Mouse (Mus musculus) liver, embryonic 14.5 days (tissue): Measurements from ENCODE around the gene Espl1. TPM values are rescaled to one million over a fixed set of nuclear protein-coding genes. Genes with fewer than 3 reads are reported as not detected.
A peak's percentile ranks its signal among the peaks of the same experiment; 100 is the strongest.

Experiments
- ATAC-seq: fragments of 200-750 bp; cut with Nextera tagmentation; 2 replicates; pipeline ENCODE4 v1.8.0; 2017; ENCODE audit warnings: moderate number of reproducible peaks, mild to moderate bottlenecking, moderate library complexity; ENCODE audit not compliant: insufficient read depth
- DNase-seq, 3 experiments: peaks; one replicate each; pipeline ENCODE4 v3.0.0-alpha.2; 2012 to 2013; ENCODE audit warnings: low read depth in 3 of 3, low spot score in 3 of 3
- H3K27ac ChIP-seq: fragments of 300-500 bp; sonication (generic); 2 replicates; pipeline ENCODE4 v1.5.1; 2014; ENCODE audit warnings: moderate library complexity, mild to moderate bottlenecking, control low read depth, inconsistent platforms
- H3K27me3 ChIP-seq: fragments of 300-500 bp; sonication (generic); 2 replicates; pipeline ENCODE4 v1.6.1; 2014; ENCODE audit warnings: mild to moderate bottlenecking, low read length, moderate library complexity; ENCODE audit not compliant: control insufficient read depth, insufficient read depth
- H3K36me3 ChIP-seq: fragments of 300-500 bp; sonication (generic); replicated peaks from 2 replicates; pipeline ENCODE4 v1.6.1; 2014; ENCODE audit warnings: low read depth; ENCODE audit not compliant: control insufficient read depth, insufficient read depth
- H3K4me1 ChIP-seq, 2 experiments: fragments of 200-500 bp in 1 of 2; fragments of 300-500 bp in 1 of 2; sonication (generic) in 1 of 2; replicated peaks; 2 replicates each; pipeline ENCODE4 v1.6.1; 2012 to 2014; ENCODE audit warnings: antibody characterized with exemption in 1 of 2, inconsistent platforms in 1 of 2, low read length in 1 of 2; ENCODE audit not compliant: control insufficient read depth in 2 of 2, insufficient read depth in 2 of 2
- H3K4me2 ChIP-seq: fragments of 300-500 bp; sonication (generic); 2 replicates; pipeline ENCODE4 v1.6.1; 2014; ENCODE audit warnings: low read depth, mild to moderate bottlenecking, control low read depth, moderate library complexity
- H3K4me3 ChIP-seq, 2 experiments: fragments of 200-500 bp in 1 of 2; fragments of 300-500 bp in 1 of 2; sonication (generic) in 1 of 2; 2 replicates each; pipeline ENCODE4 v1.5.1; 2012 to 2014; ENCODE audit warnings: low read depth in 2 of 2, low read length in 2 of 2, mild to moderate bottlenecking in 2 of 2, control low read depth in 1 of 2, inconsistent platforms in 1 of 2, moderate library complexity in 1 of 2; ENCODE audit not compliant: insufficient read depth in 1 of 2
- H3K9ac ChIP-seq: fragments of 300-500 bp; sonication (generic); replicated peaks from 2 replicates; pipeline ENCODE4 v1.6.1; 2014; ENCODE audit warnings: mild to moderate bottlenecking, control low read depth, moderate library complexity
- H3K9me3 ChIP-seq: fragments of 300-500 bp; sonication (generic); 2 replicates; pipeline ENCODE4 v1.6.1; 2016; ENCODE audit warnings: low read length, mixed read lengths; ENCODE audit not compliant: control insufficient read depth
- CTCF ChIP-seq: IDR thresholded peaks from 2 replicates; pipeline ENCODE4 v1.5.1; 2016; ENCODE audit warnings: antibody characterized with exemption, low read depth, control low read depth
- EP300 ChIP-seq: IDR thresholded peaks from 2 replicates; pipeline ENCODE4 v1.6.1; 2016; ENCODE audit warnings: antibody characterized with exemption, low read depth
- WGBS: fragments of 180-500 bp; shearing (Covaris S2); extraction: QIAGEN DNeasy Blood & Tissue Kit; methylation state at CpG from one replicate; pipeline ENCODE4 v1.1.7; 2014; ENCODE audit not compliant: insufficient replicate concordance; 5-methylcytosine and 5-hydroxymethylcytosine counted together
- polyA plus RNA-seq, 2 experiments: library from polyadenylated mRNA; depleted of rRNA in 1 of 2; stranded (reverse) in 1 of 2; unstranded in 1 of 2; fragments of >200 nt; fragmentation: Nextera tagmentation in 1 of 2; extraction: Ambion mirVana in 1 of 2; gene quantifications; 2 replicates each; pipeline versions ENCODE4 v1.2.1 to v1.2.3; 2012 to 2014

Gene Espl1
- polyA plus RNA-seq, 2 experiments: 17.0 to 25.6 TPM

DNA sequence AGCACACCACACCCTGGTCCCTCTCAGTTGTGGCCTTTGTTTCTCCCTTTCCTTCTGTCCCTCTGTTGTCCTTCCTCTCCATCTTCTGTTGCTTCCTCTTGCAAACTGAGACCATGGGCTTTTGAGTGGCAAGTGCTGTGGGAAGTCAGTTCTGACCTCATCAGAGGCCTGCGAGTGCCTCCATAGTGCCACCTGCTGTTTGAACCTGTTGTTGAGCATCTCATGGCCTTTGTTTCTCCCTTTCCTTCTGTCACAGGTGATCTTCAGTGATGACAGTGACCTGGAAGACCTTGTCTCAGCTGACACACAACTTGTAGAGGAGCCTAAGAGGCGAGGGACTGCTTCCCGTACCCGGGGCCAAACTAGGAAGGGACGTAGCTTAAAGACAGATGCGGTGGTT, 20.2 kb downstream of the Espl1 start:
- Histone ChIP-seq H3K27me3 (no peaks in the 10 kb centered on the region), H3K4me1 (no peaks in the 10 kb centered on the region), H3K4me3 (no peak overlapping the region), H3K4me2 (no peak overlapping the region), H3K27ac (no peak overlapping the region), H3K36me3 (peaks cover 89% of the 10 kb centered on the region), H3K9me3 (no peaks in the 10 kb centered on the region), H3K9ac (no peak overlapping the region)
- no peak for ATAC-seq
- WGBS: 85% methylated on average over 6 of the region's 6 CpGs
- DNase-seq: no peak
- no peak for TF ChIP-seq EP300
- peak; percentile 80 for TF ChIP-seq CTCF

DNA sequence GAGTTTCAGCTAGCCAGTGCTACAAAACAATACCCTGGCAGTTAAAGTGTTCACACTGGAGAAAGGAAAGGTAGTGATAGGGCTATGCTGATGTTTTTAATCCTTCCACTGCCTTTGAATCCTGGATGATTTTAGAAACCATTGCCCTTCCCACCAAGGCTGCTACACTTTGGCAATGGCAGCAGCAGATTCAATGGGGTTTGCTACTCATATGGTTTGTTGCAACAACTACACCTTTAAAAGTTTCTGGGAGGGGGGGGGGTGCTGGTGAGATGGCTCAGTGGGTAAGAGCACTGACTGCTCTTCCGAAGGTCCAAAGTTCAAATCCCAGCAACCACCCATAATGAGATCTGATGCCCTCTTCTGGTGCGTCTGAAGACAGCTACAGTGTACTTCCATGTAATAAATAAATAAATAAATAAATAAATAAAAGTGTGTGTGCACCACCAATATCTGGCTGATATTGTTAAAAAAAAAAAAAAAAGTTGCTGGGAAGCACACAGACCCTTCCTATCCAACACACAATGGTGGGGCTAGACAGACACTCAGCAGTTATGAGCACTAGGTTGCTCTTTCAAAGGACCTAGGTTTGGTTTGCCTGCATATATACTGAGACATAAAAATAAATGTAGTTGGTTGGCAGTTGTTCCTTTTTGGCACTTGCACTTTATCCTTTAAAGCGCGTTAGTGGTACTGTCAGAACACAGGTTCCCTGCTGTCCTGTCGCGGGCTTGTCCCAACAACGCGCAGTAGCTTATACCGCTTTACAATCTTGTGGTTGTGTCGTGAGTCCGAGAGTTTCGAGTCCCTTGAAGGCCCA, 28.8 kb downstream of the Espl1 start:
- Histone ChIP-seq H3K27ac (no peak overlapping the region), H3K36me3 (peaks cover 36% of the 10 kb centered on the region)

DNA sequence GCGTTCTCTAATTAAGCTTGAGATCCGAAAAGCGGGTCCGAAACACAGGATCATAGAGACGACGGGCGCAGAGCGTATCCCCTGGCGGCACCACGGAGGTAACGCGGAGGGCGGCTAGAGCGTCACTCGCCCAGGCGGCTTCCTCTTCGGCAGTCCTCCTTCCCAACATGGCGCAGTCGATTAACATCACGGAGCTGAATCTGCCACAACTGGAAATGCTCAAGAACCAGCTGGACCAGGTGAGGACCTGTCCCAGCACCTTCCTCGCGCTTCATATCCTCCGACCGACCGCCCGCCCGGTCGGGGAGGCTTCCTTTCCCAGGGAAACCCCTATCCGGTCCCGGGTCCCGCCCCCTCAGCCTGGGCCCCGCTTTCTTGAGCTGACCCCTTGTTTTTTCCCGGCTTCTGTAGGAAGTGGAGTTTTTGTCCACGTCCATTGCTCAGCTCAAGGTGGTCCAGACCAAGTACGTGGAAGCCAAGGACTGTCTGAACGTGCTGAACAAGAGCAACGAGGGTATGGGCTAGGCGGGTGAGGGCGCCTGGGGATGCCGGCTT, 30.0 kb downstream of the Espl1 start, which contains the start of gene Pfdn5:
Gene Pfdn5, plus strand, starts transcription at position 95 of the 555 bp plus-strand sequence.
- H3K4me1 ChIP-seq: peaks cover 3 to 6% of the 10 kb centered on the region in 2 experiments; a peak in 3 of 4 replicates
- H3K4me2 ChIP-seq: peak within 1 kb of the TSS; percentile 79
- peaks cover 25% of the 10 kb centered on the region for H3K36me3 ChIP-seq
- H3K27me3 ChIP-seq: no peaks in the 10 kb centered on the region
- peak; percentile 90 for ATAC-seq
- peak; percentile 73 to 80 (median 76) for DNase-seq
- peak; percentile 77 for TF ChIP-seq CTCF
- TF ChIP-seq EP300: no peak
- under 1% methylated on average over 40 of the region's 40 CpGs for WGBS
- peak within 1 kb of the TSS; percentile 36 for H3K27ac ChIP-seq
- H3K9me3 ChIP-seq: no peaks in the 10 kb centered on the region
- peak within 1 kb of the TSS; percentile 97 to 99 for H3K4me3 ChIP-seq
- peak within 1 kb of the TSS; percentile 92 for H3K9ac ChIP-seq

More for the DNA sequence above, 28.8 kb downstream of the Espl1 start:
- peak overlapping the region; percentile 79 for H3K4me2 ChIP-seq
- peak overlapping the region; percentile 3 to 97; a peak in 2 of 4 replicates for H3K4me3 ChIP-seq
- H3K27me3 ChIP-seq: no peaks in the 10 kb centered on the region
- no peak for TF ChIP-seq EP300
- TF ChIP-seq CTCF: no peak
- H3K9ac ChIP-seq: no peak overlapping the region; the same call in 1 of the 2 replicates
- ATAC-seq (no peak), DNase-seq (no peak)
- H3K9me3 ChIP-seq: no peaks in the 10 kb centered on the region
- WGBS: 72% methylated on average over 12 of the region's 12 CpGs
- peaks cover 3 to 6% of the 10 kb centered on the region in 2 experiments; a peak in 3 of 4 replicates for H3K4me1 ChIP-seq

DNA sequence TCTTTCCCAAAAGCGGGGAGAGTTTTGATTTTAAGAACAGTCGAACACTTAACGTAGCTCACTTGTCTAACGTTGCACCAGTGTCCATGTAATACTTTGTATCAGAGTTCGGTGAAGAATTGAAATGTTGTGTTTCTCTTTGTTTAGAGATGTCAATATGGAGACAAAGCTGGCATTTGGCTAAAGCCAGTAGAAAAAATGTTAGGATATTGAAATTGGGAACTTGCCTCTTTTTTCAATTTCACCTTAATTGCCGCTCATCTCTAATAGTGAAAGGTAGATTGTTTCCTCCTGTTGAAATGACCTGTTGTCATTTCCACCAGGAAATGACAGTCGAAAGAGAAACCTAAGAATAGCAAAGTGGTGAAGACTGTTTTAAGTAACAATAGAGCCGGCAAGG, 30.8 kb downstream of the Espl1 start:
- no peaks in the 10 kb centered on the region for H3K9me3 ChIP-seq
- no peak overlapping the region for H3K27ac ChIP-seq
- no peaks in the 10 kb centered on the region for H3K27me3 ChIP-seq
- peak overlapping the region; percentile 92 for H3K9ac ChIP-seq
- DNase-seq: no peak
- peak overlapping the region; percentile 79 for H3K4me2 ChIP-seq
- peaks cover 19% of the 10 kb centered on the region for H3K36me3 ChIP-seq
- H3K4me1 ChIP-seq: peaks cover 3 to 9% of the 10 kb centered on the region in 2 experiments; a peak in 3 of 4 replicates
- peak overlapping the region; percentile 97 to 99 for H3K4me3 ChIP-seq
- no peak for ATAC-seq
- no peak for TF ChIP-seq EP300
- TF ChIP-seq CTCF: no peak
- 44% methylated on average over 8 of the region's 8 CpGs for WGBS

DNA sequence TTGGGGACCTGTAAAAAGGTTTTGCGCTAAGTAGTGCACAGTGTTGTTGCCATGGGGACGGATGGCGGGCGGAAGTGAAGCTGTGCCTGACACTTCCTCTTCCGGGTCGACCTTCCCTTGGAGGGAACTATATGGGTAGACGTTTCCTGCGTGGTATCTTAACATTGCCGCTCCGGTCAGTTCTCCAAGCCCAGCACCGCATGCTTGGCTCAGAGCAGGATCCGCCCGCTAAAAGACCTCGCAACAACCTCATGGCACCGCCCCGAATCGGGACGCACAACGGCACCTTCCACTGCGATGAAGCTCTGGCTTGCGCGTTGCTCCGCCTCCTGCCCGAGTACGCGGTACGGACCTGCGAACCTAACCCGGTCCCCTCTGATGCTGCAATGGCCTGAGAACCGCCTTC, 35.5 kb downstream of the Espl1 start, which contains the start of gene Myg1:
Gene Myg1, plus strand, starts transcription at position 100 of the 406 bp plus-strand sequence.
- H3K36me3 ChIP-seq: peaks cover 26% of the 10 kb centered on the region
- H3K9ac ChIP-seq: peak within 1 kb of the TSS; percentile 78
- WGBS: under 1% methylated on average over 30 of the region's 30 CpGs
- H3K4me1 ChIP-seq: peaks cover 8 to 17% of the 10 kb centered on the region in 2 experiments
- no peak for TF ChIP-seq EP300
- TF ChIP-seq CTCF: no peak
- DNase-seq: peak; percentile 69 to 78 (median 69)
- peak within 1 kb of the TSS; percentile 87 for H3K4me3 ChIP-seq
- ATAC-seq: peak; percentile 87
- H3K9me3 ChIP-seq: no peaks in the 10 kb centered on the region
- peak within 1 kb of the TSS; percentile 96 for H3K4me2 ChIP-seq
- H3K27me3 ChIP-seq: no peaks in the 10 kb centered on the region
- H3K27ac ChIP-seq: peak within 1 kb of the TSS; percentile 57
